Comparison of ENCODE assay signal across 9 mouse cellular contexts in the genomic region with DNA sequence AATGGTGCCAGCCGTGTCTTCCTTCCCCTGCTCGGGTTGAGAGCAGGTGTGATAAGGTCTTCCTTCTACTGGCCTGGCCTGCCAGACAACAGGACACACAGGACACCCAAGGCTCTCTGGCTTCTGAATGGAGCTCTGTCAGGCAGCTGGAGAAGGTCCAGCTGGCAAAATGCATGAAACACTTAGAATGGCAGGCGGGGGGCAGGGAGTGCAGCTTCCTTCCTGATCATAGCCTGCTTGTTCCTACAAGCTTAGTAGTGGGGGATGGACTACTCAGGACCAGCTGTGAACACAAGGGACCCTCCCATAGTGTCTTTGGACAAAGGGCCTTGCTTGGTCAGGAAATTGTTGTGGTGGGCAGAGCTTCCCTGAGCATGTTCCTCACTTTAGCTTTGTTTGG. TPM values are rescaled to one million over a fixed set of nuclear protein-coding genes. Genes with fewer than 3 reads are reported as not detected.
DNase-seq lines count a peak whose midpoint lies in the region; ATAC-seq lines count a peak whose summit lies in the region.
"Had no signal": no experiment of that assay in that cellular context is flagged by ENCODE, and none has a peak within 500 bp of the region (broad histone marks: within the 10 kb centered on the region; RNA-seq: fewer than 3 reads in every experiment).

No protein-coding gene starts in this region.

- peaks cover 10% of the 10 kb centered on the region for H3K4me1 ChIP-seq in heart, embryonic 13.5 days
- H3K4me1 ChIP-seq in limb, embryonic 10.5 days: no peaks in the 10 kb centered on the region

- H3K27ac ChIP-seq in heart, embryonic 13.5 days (replicated peaks): peak overlapping the region; percentile 5; the same call in 1 of the 2 replicates
- no peak overlapping the region for H3K27ac ChIP-seq in limb, embryonic 10.5 days
- H3K27ac ChIP-seq: liver, embryonic 14.5 days had no signal

- no peaks in the 10 kb centered on the region for H3K9me3 ChIP-seq in heart, embryonic 13.5 days
- H3K9me3 ChIP-seq in limb, embryonic 10.5 days (replicated peaks): no peaks in the 10 kb centered on the region

- H3K4me3 ChIP-seq in heart, embryonic 13.5 days: no peak overlapping the region
- H3K4me3 ChIP-seq in limb, embryonic 10.5 days: no peak overlapping the region

- no peak overlapping the region for H3K4me2 ChIP-seq in heart, embryonic 13.5 days

- 0 out of 2 replicates have a peak, but pooled peaks have one; percentile 19 for ATAC-seq in heart, embryonic 13.5 days (ENCODE audit: extremely low read depth, insufficient number of reproducible peaks, low FRiP score, low TSS enrichment)
- ATAC-seq in megakaryocyte, adult 5-6 weeks (ENCODE audit: poor library complexity, severe bottlenecking): no peak

- peak; percentile 30 to 49 for DNase-seq in adrenal gland, adult (ENCODE audit: inconsistent age in 2 of 2, low spot score in 1 of 2)
- DNase-seq in adrenal gland, postnatal 25 days: no peak
- DNase-seq in layer of hippocampus, adult 11-12 months (ENCODE audit: low spot score): peak; percentile 63
- no peak for DNase-seq in layer of hippocampus, adult 9-10 months (ENCODE audit: low spot score)
- DNase-seq in limb, embryonic 10.5 days (ENCODE audit: low spot score): peak; percentile 14
- no peak for DNase-seq in urinary bladder, adult 2 months (ENCODE audit: low spot score)

- WGBS in heart, embryonic 13.5 days: 59% methylated on average over 3 of the region's 3 CpGs
- 83% methylated on average over 3 of the region's 3 CpGs for WGBS in limb, embryonic 10.5 days

- H3K27me3 ChIP-seq in heart, embryonic 13.5 days (replicated peaks): no peaks in the 10 kb centered on the region
- H3K27me3 ChIP-seq in limb, embryonic 10.5 days (ENCODE audit: low read depth, poor library complexity, severe bottlenecking): no peaks in the 10 kb centered on the region

- H3K9ac ChIP-seq in heart, embryonic 13.5 days: no peak overlapping the region
- H3K9ac ChIP-seq: liver, embryonic 14.5 days had no signal

- peaks cover 95% of the 10 kb centered on the region for H3K36me3 ChIP-seq in heart, embryonic 13.5 days
- peaks cover 93% of the 10 kb centered on the region for H3K36me3 ChIP-seq in limb, embryonic 10.5 days

RNA-seq across cellular contexts. Expression of a gene that starts 9.6 kb away (rescaled TPM):
- total RNA-seq in adrenal gland, postnatal 25 days (2021): 23.6 and 27.1 TPM in 2 replicates
- polyA plus RNA-seq in heart, embryonic 13.5 days (2015; fragmentation: Nextera tagmentation; extraction: Ambion mirVana): 8.8 and 10.4 TPM in 2 replicates
- polyA plus RNA-seq in limb, embryonic 10.5 days (2016; fragmentation: Nextera tagmentation; extraction: Ambion mirVana): 20.9 and 25.3 TPM in 2 replicates
- 23.7 and 29.2 TPM in 2 replicates for polyA plus RNA-seq in urinary bladder, adult 2 months (2012; rRNA removed)
- total RNA-seq in megakaryocyte, adult 5-6 weeks (2015): 19.4 and 22.3 TPM in 2 replicates
- total RNA-seq in megakaryocyte, adult 5-6 weeks (2017): 18.0 and 23.7 TPM in 2 replicates

RNA-seq across cellular contexts. Expression of a gene that starts 9.6 kb away (rescaled TPM):
- 36.3 and 38.8 TPM in 2 replicates for total RNA-seq in adrenal gland, postnatal 25 days (2021)
- polyA plus RNA-seq in heart, embryonic 13.5 days (2015; fragmentation: Nextera tagmentation; extraction: Ambion mirVana): 32.5 and 33.1 TPM in 2 replicates
- polyA plus RNA-seq in limb, embryonic 10.5 days (2016; fragmentation: Nextera tagmentation; extraction: Ambion mirVana): 52.4 and 55.5 TPM in 2 replicates
- polyA plus RNA-seq in urinary bladder, adult 2 months (2012; rRNA removed): 43.7 and 55.5 TPM in 2 replicates
- 11.4 and 14.1 TPM in 2 replicates for total RNA-seq in megakaryocyte, adult 5-6 weeks (2015)
- 8.9 and 11.5 TPM in 2 replicates for total RNA-seq in megakaryocyte, adult 5-6 weeks (2017)

RNA-seq across cellular contexts. Expression of a gene that starts 31.9 kb away (rescaled TPM):
- 32.4 and 36.9 TPM in 2 replicates for total RNA-seq in adrenal gland, postnatal 25 days (2021)
- polyA plus RNA-seq in heart, embryonic 13.5 days (2015; fragmentation: Nextera tagmentation; extraction: Ambion mirVana): 36.0 and 36.4 TPM in 2 replicates
- 106 and 107 TPM in 2 replicates for polyA plus RNA-seq in limb, embryonic 10.5 days (2016; fragmentation: Nextera tagmentation; extraction: Ambion mirVana)
- 26.5 and 32.3 TPM in 2 replicates for polyA plus RNA-seq in urinary bladder, adult 2 months (2012; rRNA removed)
- 35.0 and 40.9 TPM in 2 replicates for total RNA-seq in megakaryocyte, adult 5-6 weeks (2015)
- 22.0 and 23.0 TPM in 2 replicates for total RNA-seq in megakaryocyte, adult 5-6 weeks (2017)

RNA-seq across cellular contexts. Expression of a gene that starts 32.0 kb away (rescaled TPM):
- 13.8 and 23.0 TPM in 2 replicates for total RNA-seq in adrenal gland, postnatal 25 days (2021)
- polyA plus RNA-seq in heart, embryonic 13.5 days (2015; fragmentation: Nextera tagmentation; extraction: Ambion mirVana): 9.1 and 9.8 TPM in 2 replicates
- polyA plus RNA-seq in limb, embryonic 10.5 days (2016; fragmentation: Nextera tagmentation; extraction: Ambion mirVana): 18.9 and 19.0 TPM in 2 replicates
- 17.1 and 18.5 TPM in 2 replicates for polyA plus RNA-seq in urinary bladder, adult 2 months (2012; rRNA removed)
- 9.1 and 11.7 TPM in 2 replicates for total RNA-seq in megakaryocyte, adult 5-6 weeks (2015)
- 8.8 and 14.1 TPM in 2 replicates for total RNA-seq in megakaryocyte, adult 5-6 weeks (2017)

RNA-seq across cellular contexts. Expression of a gene that starts 38.0 kb away (rescaled TPM):
- total RNA-seq in adrenal gland, postnatal 25 days (2021): 0.52 and 0.55 TPM in 2 replicates
- 0.09 and 0.11 TPM in 2 replicates for polyA plus RNA-seq in heart, embryonic 13.5 days (2015; fragmentation: Nextera tagmentation; extraction: Ambion mirVana)
- polyA plus RNA-seq in limb, embryonic 10.5 days (2016; fragmentation: Nextera tagmentation; extraction: Ambion mirVana): 0.24 and 0.31 TPM in 2 replicates
- polyA plus RNA-seq in urinary bladder, adult 2 months (2012; rRNA removed): 0.91 and 1.3 TPM in 2 replicates
- 0.93 and 1.4 TPM in 2 replicates for total RNA-seq in megakaryocyte, adult 5-6 weeks (2015)
- total RNA-seq in megakaryocyte, adult 5-6 weeks (2017): 0.66 and 1.1 TPM in 2 replicates

Comparison
In these comparisons a context has a peak if more than half of its experiments do, and no peak if none do; other contexts are left out.
1. DNase-seq: peak in adrenal gland, adult (2 of 2), layer of hippocampus, adult 11-12 months (single experiment) and limb, embryonic 10.5 days (single experiment); none in adrenal gland, postnatal 25 days (single experiment), layer of hippocampus, adult 9-10 months (single experiment) and urinary bladder, adult 2 months (single experiment).